In genomic region chr9:100597546-100597945, GRCm38 (mm10) we compare ENCODE assay signal across 8 mouse cellular contexts. TPM values are rescaled to one million over a fixed set of nuclear protein-coding genes. Genes with fewer than 3 reads are reported as not detected.
DNase-seq lines count a peak whose midpoint lies in the region; ATAC-seq and TF ChIP-seq lines count a peak whose summit lies in the region.

TSS of gene Stag1 (plus strand) at chr9:100597798.

- TF ChIP-seq CTCF in kidney, adult 2 months (conservative IDR thresholded peaks at IDR 0.05; ENCODE audit: insufficient read depth, insufficient read length, low read depth, low read length) = no peak
- TF ChIP-seq CTCF in bone marrow, adult 2 months (IDR thresholded peaks at IDR 0.05; ENCODE audit: control insufficient read depth, insufficient read depth, low read length) = no peak
- TF ChIP-seq CTCF in intestine, postnatal 0 days (IDR thresholded peaks at IDR 0.05; ENCODE audit: low read depth) = no peak

- H3K4me2 ChIP-seq in kidney, embryonic 14.5 days (replicated peaks; ENCODE audit: low read depth, low read length) = no peak within 1 kb of the TSS
- no peak within 1 kb of the TSS for H3K4me2 ChIP-seq in intestine, postnatal 0 days (replicated peaks; ENCODE audit: low read depth)
- H3K4me2 ChIP-seq in midbrain, embryonic 13.5 days (replicated peaks) = no peak within 1 kb of the TSS

- ATAC-seq in kidney, embryonic 14.5 days (ENCODE audit: low FRiP score, low TSS enrichment) = no peak
- no peak for ATAC-seq in granulocyte monocyte progenitor cell, adult 5-6 weeks (replicated peaks; ENCODE audit: poor library complexity, severe bottlenecking)
- no peak for ATAC-seq in intestine, postnatal 0 days
- no peak for ATAC-seq in midbrain, embryonic 13.5 days

- H3K9me3 ChIP-seq in kidney, embryonic 14.5 days (ENCODE audit: control insufficient read depth, low read length) = no peaks in the 10 kb centered on the region
- H3K9me3 ChIP-seq in intestine, postnatal 0 days (ENCODE audit: control insufficient read depth) = no peaks in the 10 kb centered on the region
- H3K9me3 ChIP-seq in midbrain, embryonic 13.5 days = no peaks in the 10 kb centered on the region

- WGBS in kidney, embryonic 14.5 days = 83% methylated on average over 8 of the region's 8 CpGs
- WGBS in kidney, adult 2 months = 88% methylated on average over 8 of the region's 8 CpGs
- WGBS in bone marrow, adult 2 months = 81% methylated on average over 8 of the region's 8 CpGs
- WGBS in intestine, postnatal 0 days = 89% methylated on average over 8 of the region's 8 CpGs
- 90% methylated on average over 8 of the region's 8 CpGs for WGBS in midbrain, embryonic 13.5 days

- TF ChIP-seq POLR2A in kidney, adult 2 months (IDR thresholded peaks at IDR 0.05; ENCODE audit: low read depth, low read length) = no peak
- no peak for TF ChIP-seq POLR2A in bone marrow, adult 2 months (IDR thresholded peaks at IDR 0.05; ENCODE audit: borderline replicate concordance, control insufficient read depth, low read depth, low read length)

- no peaks in the 10 kb centered on the region for H3K4me1 ChIP-seq in kidney, embryonic 14.5 days (ENCODE audit: control insufficient read depth, insufficient read depth, low read length)
- H3K4me1 ChIP-seq in kidney, adult 2 months (ENCODE audit: control insufficient read depth, insufficient read depth, low read length) = no peaks in the 10 kb centered on the region
- no peaks in the 10 kb centered on the region for H3K4me1 ChIP-seq in bone marrow, adult 2 months (ENCODE audit: control insufficient read depth, insufficient read depth, low read length)
- no peaks in the 10 kb centered on the region for H3K4me1 ChIP-seq in intestine, postnatal 0 days (replicated peaks; ENCODE audit: control insufficient read depth, insufficient read depth, low read length)
- peaks cover 11% of the 10 kb centered on the region for H3K4me1 ChIP-seq in midbrain, embryonic 13.5 days (replicated peaks)

- no peak within 1 kb of the TSS for H3K9ac ChIP-seq in kidney, embryonic 14.5 days (ENCODE audit: low read depth, low read length)
- H3K9ac ChIP-seq in intestine, postnatal 0 days (ENCODE audit: low read depth, low read length) = no peak within 1 kb of the TSS
- no peak within 1 kb of the TSS for H3K9ac ChIP-seq in midbrain, embryonic 13.5 days (replicated peaks)

- H3K27ac ChIP-seq in kidney, embryonic 14.5 days (ENCODE audit: low read depth, low read length) = no peak within 1 kb of the TSS
- H3K27ac ChIP-seq in kidney, adult 2 months (ENCODE audit: insufficient read depth, low read depth, low read length) = no peak within 1 kb of the TSS
- H3K27ac ChIP-seq in bone marrow, adult 2 months (ENCODE audit: control insufficient read depth, insufficient read depth, low read depth, low read length, poor library complexity) = no peak within 1 kb of the TSS
- no peak within 1 kb of the TSS for H3K27ac ChIP-seq in intestine, postnatal 0 days (ENCODE audit: low read depth, low read length)
- no peak within 1 kb of the TSS for H3K27ac ChIP-seq in midbrain, embryonic 13.5 days

- H3K27me3 ChIP-seq in kidney, embryonic 14.5 days (ENCODE audit: control insufficient read depth, insufficient read depth, low read length) = no peaks in the 10 kb centered on the region
- H3K27me3 ChIP-seq in kidney, adult 2 months (replicated peaks; ENCODE audit: control insufficient read depth, insufficient read depth, low read length) = no peaks in the 10 kb centered on the region
- no peaks in the 10 kb centered on the region for H3K27me3 ChIP-seq in intestine, postnatal 0 days (replicated peaks; ENCODE audit: control insufficient read depth, insufficient read depth, low read length)
- H3K27me3 ChIP-seq in midbrain, embryonic 13.5 days = no peaks in the 10 kb centered on the region

- H3K36me3 ChIP-seq in kidney, embryonic 14.5 days (ENCODE audit: control insufficient read depth, insufficient read depth, low read length) = no peaks in the 10 kb centered on the region
- no peaks in the 10 kb centered on the region for H3K36me3 ChIP-seq in kidney, adult 2 months (ENCODE audit: control insufficient read depth, insufficient read depth, low read length)
- H3K36me3 ChIP-seq in intestine, postnatal 0 days (ENCODE audit: control insufficient read depth, insufficient read depth) = no peaks in the 10 kb centered on the region
- no peaks in the 10 kb centered on the region for H3K36me3 ChIP-seq in midbrain, embryonic 13.5 days

- no peak within 1 kb of the TSS for H3K4me3 ChIP-seq in kidney, embryonic 14.5 days (ENCODE audit: low read length)
- no peak within 1 kb of the TSS for H3K4me3 ChIP-seq in kidney, adult 2 months (ENCODE audit: insufficient read depth, low read depth, low read length)
- H3K4me3 ChIP-seq in bone marrow, adult 2 months (replicated peaks; ENCODE audit: control insufficient read depth, low read depth, low read length) = no peak within 1 kb of the TSS
- no peak within 1 kb of the TSS for H3K4me3 ChIP-seq in intestine, postnatal 0 days (ENCODE audit: low read depth, low read length)
- no peak within 1 kb of the TSS for H3K4me3 ChIP-seq in midbrain, embryonic 13.5 days (replicated peaks)

- no peak for DNase-seq in kidney, adult 2 months
- DNase-seq in spleen, postnatal 4 days (ENCODE audit: low spot score in 2 of 2) = no peak
- no peak for DNase-seq in cerebellum, postnatal 4 days (ENCODE audit: low spot score in 2 of 2)

RNA-seq across cellular contexts. Expression of gene Stag1, which starts in this region (rescaled TPM):
- 38.0 and 69.9 TPM in 2 replicates for polyA plus RNA-seq in kidney, embryonic 14.5 days (2014; fragmentation: Nextera tagmentation; extraction: Ambion mirVana)
- 3.4 and 5.1 TPM in 2 replicates for polyA plus RNA-seq in kidney, adult 2 months (2012; rRNA removed)
- 23.4 and 38.6 TPM in 2 replicates for polyA plus RNA-seq in bone marrow, adult 2 months (2011; ENCODE audit: insufficient read depth, insufficient read length, low replicate concordance, missing spikeins)
- 52.0 and 52.2 TPM in 2 replicates for total RNA-seq in granulocyte monocyte progenitor cell, adult 5-6 weeks (2014; fragmentation: Nextera tagmentation)
- 95.6 and 99.3 TPM in 2 replicates for total RNA-seq in granulocyte monocyte progenitor cell, adult 5-6 weeks (2017)
- 24.6 and 28.5 TPM in 2 replicates for polyA plus RNA-seq in intestine, postnatal 0 days (2015; fragmentation: Nextera tagmentation; extraction: Ambion mirVana)
- 41.6 and 46.4 TPM in 2 replicates for polyA plus RNA-seq in midbrain, embryonic 13.5 days (2015; fragmentation: Nextera tagmentation; extraction: Ambion mirVana)
